Mouse (Mus musculus): ENCODE measurements around the gene Calr3. TPM values are rescaled to one million over a fixed set of nuclear protein-coding genes. Genes with fewer than 3 reads are reported as not detected.

Calr3 gene
- polyA plus RNA-seq (2015; fragmentation: Nextera tagmentation; extraction: Ambion mirVana): 1.0 and 1.3 TPM in 2 replicates

- Histone ChIP-seq H3K4me2 (peak within 1 kb of the TSS; percentile 88), H3K9ac (peak within 1 kb of the TSS; percentile 66), H3K4me1 (peaks cover 32% of the 10 kb centered on the region), H3K36me3 (replicated peaks) (no peaks in the 10 kb centered on the region), H3K9me3 (no peaks in the 10 kb centered on the region), H3K27ac (peak within 1 kb of the TSS; percentile 70), H3K4me3 (peak within 1 kb of the TSS; percentile 48), H3K27me3 (replicated peaks) (no peaks in the 10 kb centered on the region)
- ATAC-seq (replicated peaks): peak; percentile 99
- WGBS: 5% methylated on average over 34 of the region's 34 CpGs
Observed at GRCm38 (mm10) chr8:72443338-72443993, at the start of gene Calr3, which contains the start of gene 1700030K09Rik. Gene Calr3, minus strand, starts transcription at chr8:72443870. Gene 1700030K09Rik, plus strand, starts transcription at chr8:72443880.

GRCm38 (mm10) chr8:72493381-72493780 is 49.7 kb upstream of the Calr3 start:
- no peak for ATAC-seq (replicated peaks)
- peaks cover 3% of the 10 kb centered on the region; the same call in 1 of the 2 replicates for H3K36me3 ChIP-seq (replicated peaks)
- H3K9ac ChIP-seq: peak overlapping the region; percentile 47
- peak overlapping the region; percentile 60 for H3K4me3 ChIP-seq
- H3K27ac ChIP-seq: peak overlapping the region; percentile 81
- H3K4me2 ChIP-seq: peak overlapping the region; percentile 65
- 12% methylated on average over 8 of the region's 8 CpGs for WGBS
- H3K27me3 ChIP-seq (replicated peaks): no peaks in the 10 kb centered on the region
- peaks cover 35% of the 10 kb centered on the region for H3K4me1 ChIP-seq
- H3K9me3 ChIP-seq: no peaks in the 10 kb centered on the region

GRCm38 (mm10) chr8:72492622-72493081 is 49.0 kb upstream of the Calr3 start:
- Histone ChIP-seq H3K27me3 (replicated peaks) (no peaks in the 10 kb centered on the region), H3K4me1 (peaks cover 35% of the 10 kb centered on the region), H3K36me3 (replicated peaks) (peaks cover 3% of the 10 kb centered on the region; the same call in 1 of the 2 replicates), H3K27ac (peak overlapping the region; percentile 81), H3K9ac (peak overlapping the region; percentile 66), H3K4me3 (peak overlapping the region; percentile 60), H3K9me3 (no peaks in the 10 kb centered on the region), H3K4me2 (peak overlapping the region; percentile 84)
- ATAC-seq (replicated peaks): peak; percentile 98
- WGBS: under 1% methylated on average over 56 of the region's 56 CpGs

- under 1% methylated on average over 97 of the region's 98 CpGs for WGBS
- H3K4me3 ChIP-seq: peak within 1 kb of the TSS; percentile 60
Observed at GRCm38 (mm10) chr8:72491680-72492621, 48.3 kb upstream of the Calr3 start, which contains the start of gene Slc35e1. Gene Slc35e1, minus strand, starts transcription at chr8:72492614.

GRCm38 (mm10) chr8:72491017-72491416 is 47.3 kb upstream of the Calr3 start:
- Histone ChIP-seq H3K9me3 (no peaks in the 10 kb centered on the region), H3K36me3 (replicated peaks) (peaks cover 3% of the 10 kb centered on the region; the same call in 1 of the 2 replicates), H3K4me3 (peak overlapping the region; percentile 60), H3K27ac (no peak overlapping the region), H3K27me3 (replicated peaks) (no peaks in the 10 kb centered on the region), H3K4me2 (peak overlapping the region; percentile 84), H3K9ac (no peak overlapping the region), H3K4me1 (peaks cover 35% of the 10 kb centered on the region)
- ATAC-seq (replicated peaks): no peak
- 87% methylated on average over 2 of the region's 2 CpGs for WGBS

More at GRCm38 (mm10) chr8:72491680-72492621, 48.3 kb upstream of the Calr3 start, which contains the start of gene Slc35e1:
- peak within 1 kb of the TSS; percentile 81 for H3K27ac ChIP-seq
- peaks cover 3% of the 10 kb centered on the region; the same call in 1 of the 2 replicates for H3K36me3 ChIP-seq (replicated peaks)
- no peaks in the 10 kb centered on the region for H3K9me3 ChIP-seq
- ATAC-seq (replicated peaks): peak; percentile 79
- peaks cover 35% of the 10 kb centered on the region for H3K4me1 ChIP-seq
- H3K4me2 ChIP-seq: peak within 1 kb of the TSS; percentile 84
- H3K27me3 ChIP-seq (replicated peaks): no peaks in the 10 kb centered on the region
- H3K9ac ChIP-seq: peak within 1 kb of the TSS; percentile 66

GRCm38 (mm10) chr8:72487014-72487413 is 43.3 kb upstream of the Calr3 start:
- H3K4me2 ChIP-seq: no peak overlapping the region
- no peaks in the 10 kb centered on the region for H3K27me3 ChIP-seq (replicated peaks)
- H3K27ac ChIP-seq: no peak overlapping the region
- ATAC-seq (replicated peaks): no peak
- H3K9me3 ChIP-seq: no peaks in the 10 kb centered on the region
- no peak overlapping the region for H3K9ac ChIP-seq
- H3K4me3 ChIP-seq: no peak overlapping the region
- peaks cover 19% of the 10 kb centered on the region for H3K4me1 ChIP-seq
- peaks cover 10% of the 10 kb centered on the region; the same call in 1 of the 2 replicates for H3K36me3 ChIP-seq (replicated peaks)

GRCm38 (mm10) chr8:72485456-72486199 is 42.0 kb upstream of the Calr3 start:
- no peak for ATAC-seq (replicated peaks)
- H3K4me3 ChIP-seq: no peak overlapping the region
- WGBS: 93% methylated on average over 6 of the region's 6 CpGs
- no peak overlapping the region for H3K9ac ChIP-seq
- no peak overlapping the region for H3K27ac ChIP-seq
- H3K4me1 ChIP-seq: peaks cover 5% of the 10 kb centered on the region
- peaks cover 12% of the 10 kb centered on the region; the same call in 1 of the 2 replicates for H3K36me3 ChIP-seq (replicated peaks)
- H3K4me2 ChIP-seq: no peak overlapping the region
- no peaks in the 10 kb centered on the region for H3K27me3 ChIP-seq (replicated peaks)
- no peaks in the 10 kb centered on the region for H3K9me3 ChIP-seq

GRCm38 (mm10) chr8:72474826-72475546 is 31.3 kb upstream of the Calr3 start, which contains the start of gene Cherp:
Gene Cherp, minus strand, starts transcription at chr8:72475226.
- peak within 1 kb of the TSS; percentile 99 for H3K4me2 ChIP-seq
- no peaks in the 10 kb centered on the region for H3K9me3 ChIP-seq
- H3K27ac ChIP-seq: peak within 1 kb of the TSS; percentile 94
- WGBS: under 1% methylated on average over 80 of the region's 80 CpGs
- H3K9ac ChIP-seq: peak within 1 kb of the TSS; percentile 88
- peaks cover 25% of the 10 kb centered on the region for H3K4me1 ChIP-seq
- peaks cover 23% of the 10 kb centered on the region for H3K36me3 ChIP-seq (replicated peaks)
- peak; percentile 98 for ATAC-seq (replicated peaks)
- H3K27me3 ChIP-seq (replicated peaks): no peaks in the 10 kb centered on the region
- peak within 1 kb of the TSS; percentile 97 for H3K4me3 ChIP-seq

GRCm38 (mm10) chr8:72470684-72471083 is 27.0 kb upstream of the Calr3 start:
- H3K4me1 ChIP-seq: peaks cover 14% of the 10 kb centered on the region
- H3K36me3 ChIP-seq (replicated peaks): peaks cover 65% of the 10 kb centered on the region
- H3K4me2 ChIP-seq: no peak overlapping the region
- H3K9ac ChIP-seq: no peak overlapping the region
- no peak for ATAC-seq (replicated peaks)
- no peaks in the 10 kb centered on the region for H3K9me3 ChIP-seq
- 98% methylated on average over 7 of the region's 7 CpGs for WGBS
- H3K4me3 ChIP-seq: no peak overlapping the region
- H3K27me3 ChIP-seq (replicated peaks): no peaks in the 10 kb centered on the region
- no peak overlapping the region for H3K27ac ChIP-seq

GRCm38 (mm10) chr8:72469984-72470383 is 26.3 kb upstream of the Calr3 start:
- 92% methylated on average over 8 of the region's 8 CpGs for WGBS
- H3K4me2 ChIP-seq: no peak overlapping the region

GRCm38 (mm10) chr8:72469243-72469642 is 25.6 kb upstream of the Calr3 start:
- H3K27me3 ChIP-seq (replicated peaks): no peaks in the 10 kb centered on the region
- peaks cover 77% of the 10 kb centered on the region for H3K36me3 ChIP-seq (replicated peaks)
- no peak for ATAC-seq (replicated peaks)
- no peaks in the 10 kb centered on the region for H3K9me3 ChIP-seq
- no peak overlapping the region for H3K9ac ChIP-seq
- H3K4me1 ChIP-seq: peaks cover 11% of the 10 kb centered on the region
- no peak overlapping the region for H3K4me2 ChIP-seq
- 98% methylated on average over 2 of the region's 2 CpGs for WGBS
- no peak overlapping the region for H3K4me3 ChIP-seq
- H3K27ac ChIP-seq: no peak overlapping the region

More at GRCm38 (mm10) chr8:72469984-72470383, 26.3 kb upstream of the Calr3 start:
- no peak overlapping the region for H3K4me3 ChIP-seq
- no peak overlapping the region for H3K27ac ChIP-seq
- no peaks in the 10 kb centered on the region for H3K27me3 ChIP-seq (replicated peaks)
- H3K4me1 ChIP-seq: peaks cover 13% of the 10 kb centered on the region
- no peaks in the 10 kb centered on the region for H3K9me3 ChIP-seq
- H3K9ac ChIP-seq: no peak overlapping the region
- peaks cover 72% of the 10 kb centered on the region for H3K36me3 ChIP-seq (replicated peaks)
- ATAC-seq (replicated peaks): no peak
